Mouse (Mus musculus) retina, postnatal 7 days (tissue): ENCODE results near the gene Phactr2.

Experiments used
- DNase-seq: peaks from one replicate; pipeline ENCODE4 v3.0.0-alpha.2; 2012; ENCODE audit warnings: low read depth, low spot score

The Phactr2 gene

DNA sequence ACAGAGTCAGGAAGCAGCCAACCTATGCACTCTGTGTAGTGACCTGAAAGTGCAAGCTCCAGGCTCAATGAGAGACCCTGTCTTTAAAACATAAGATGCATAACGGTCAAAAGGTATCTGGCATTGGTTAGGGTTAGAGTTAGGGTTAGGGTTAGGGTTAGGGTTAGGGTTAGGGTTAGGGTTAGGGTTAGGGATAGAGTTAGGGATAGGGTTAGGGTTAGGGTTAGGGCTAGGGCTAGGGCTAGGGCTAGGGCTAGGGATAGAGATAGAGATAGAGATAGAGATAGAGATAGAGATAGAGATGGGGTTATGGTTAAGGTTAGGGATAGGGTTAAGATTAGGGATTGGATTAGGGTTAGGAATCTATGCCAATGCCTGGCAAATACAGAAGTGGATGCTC, 72.2 kb downstream of the Phactr2 start:
- DNase-seq, result no peak

- no peak for DNase-seq
Observed at GRCm38 (mm10) chr10:13395753-13396152, 78.5 kb downstream of the Phactr2 start.

DNA sequence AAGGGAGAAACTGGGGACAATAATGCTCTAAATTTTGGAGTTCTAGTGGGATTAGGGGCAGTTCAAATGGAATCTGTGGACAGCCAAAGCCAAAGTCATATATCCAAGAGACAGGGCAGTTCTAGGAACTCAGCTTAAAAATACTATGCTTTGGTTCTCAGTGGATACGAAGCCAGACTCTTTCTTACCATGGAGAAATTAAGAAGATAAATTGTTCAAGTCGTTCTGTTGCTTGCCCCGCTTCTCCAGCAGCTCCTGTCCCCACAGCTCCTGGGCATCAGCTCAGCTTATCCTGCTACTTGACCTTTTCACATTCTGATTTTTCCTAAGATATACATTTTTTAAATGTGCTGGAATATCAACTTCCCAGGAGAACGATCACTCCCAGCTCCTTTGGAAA, 80.2 kb downstream of the Phactr2 start:
- DNase-seq, result no peak

DNA sequence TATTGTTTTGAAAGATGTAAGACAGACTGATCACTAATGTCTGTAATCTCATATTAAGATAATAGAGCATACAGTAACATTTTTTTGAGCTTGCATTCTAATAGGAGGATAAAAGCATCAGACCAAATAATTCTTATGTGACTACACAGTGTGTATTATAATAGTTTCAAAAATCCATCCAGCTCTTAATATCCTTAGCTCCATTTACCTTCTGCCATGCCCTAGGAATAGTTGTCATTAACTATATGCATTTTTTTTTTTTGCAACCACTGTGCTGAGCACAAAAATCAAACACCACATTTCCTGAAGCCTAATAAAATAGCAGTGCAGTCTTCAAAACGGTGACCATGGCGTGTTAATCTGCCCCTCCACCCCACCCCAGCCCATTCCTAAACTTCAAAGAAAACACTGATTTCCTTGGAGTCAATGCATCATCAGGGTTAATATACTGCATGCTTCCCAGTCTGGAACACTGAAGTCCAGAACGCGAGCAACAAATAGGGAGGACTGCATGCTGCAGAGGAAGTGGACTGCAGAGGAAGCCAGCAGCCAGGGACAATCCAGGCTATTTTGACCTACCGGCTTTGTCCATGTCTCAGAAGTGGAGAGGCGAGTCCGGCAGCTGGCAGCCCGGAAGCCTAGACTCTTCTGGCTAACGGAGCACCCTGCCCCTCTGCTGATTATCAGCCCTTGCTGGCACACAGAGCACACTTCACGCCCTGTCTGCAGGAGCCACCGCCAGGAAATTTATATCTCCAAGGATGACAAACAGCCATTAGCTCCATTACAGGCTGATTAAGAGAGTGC, 85.9 kb downstream of the Phactr2 start:
- no peak for DNase-seq

GRCm38 (mm10) chr10:13384866-13385265, 89.3 kb downstream of the Phactr2 start:
- no peak for DNase-seq

- DNase-seq, result no peak
Observed at GRCm38 (mm10) chr10:13377895-13378294, 96.3 kb downstream of the Phactr2 start.

DNA sequence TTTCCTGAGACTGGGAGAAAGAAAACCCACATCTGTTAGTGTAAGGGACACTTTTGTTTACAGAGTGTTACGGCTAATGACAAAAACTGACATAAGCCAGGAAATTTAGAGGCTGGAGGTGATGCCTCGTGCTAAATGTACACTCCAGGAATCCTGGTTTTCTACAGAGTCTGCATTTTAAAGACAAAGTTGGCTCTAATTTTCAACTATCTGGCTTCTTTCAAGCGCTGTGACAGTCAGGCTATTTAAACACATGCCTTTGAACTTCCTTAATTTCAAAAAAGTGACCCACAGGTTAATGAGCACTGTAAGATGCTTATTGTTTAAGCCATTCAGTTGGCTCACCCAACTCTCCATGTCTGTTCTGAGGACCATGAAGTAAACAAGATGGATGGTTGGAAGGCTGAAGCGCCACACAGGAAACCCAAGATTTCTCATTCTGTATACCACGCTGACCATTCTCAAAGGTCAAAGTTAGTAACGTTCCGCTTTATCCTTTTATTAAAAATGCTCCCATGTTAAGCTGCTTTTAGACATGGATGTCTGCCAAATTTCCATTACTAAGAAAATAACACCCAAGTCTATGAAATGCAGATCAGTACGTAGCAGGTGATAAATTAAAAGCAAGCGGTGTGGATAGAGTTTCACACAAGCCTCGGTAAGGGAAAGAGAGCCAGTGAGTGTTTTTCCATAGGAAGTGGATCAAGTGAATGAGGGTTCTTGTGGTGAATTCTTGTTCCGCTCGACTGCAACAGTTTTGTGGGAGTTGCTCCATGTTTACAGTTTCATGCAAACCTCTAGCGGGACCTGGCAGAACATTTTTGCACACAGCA, 97.6 kb downstream of the Phactr2 start:
- no peak for DNase-seq

DNA sequence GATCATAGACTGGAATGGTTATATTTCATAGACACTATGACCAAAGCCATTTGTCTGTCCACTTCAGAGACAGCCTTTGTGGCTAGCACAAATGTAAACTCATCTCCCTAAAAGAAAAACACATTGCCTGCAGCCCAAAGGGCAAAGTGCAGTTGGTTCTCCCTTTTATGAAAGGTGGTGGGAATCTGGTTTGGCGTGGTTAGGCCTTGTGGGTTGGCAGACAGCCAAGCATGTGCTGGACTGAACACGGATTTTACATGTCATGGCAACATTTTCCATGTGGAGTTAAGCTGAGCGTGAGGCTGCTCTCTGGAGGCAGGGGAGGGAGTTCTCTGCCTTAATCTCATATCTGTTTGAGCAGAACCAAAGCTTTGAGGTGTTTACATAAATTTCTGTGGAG, 98.4 kb downstream of the Phactr2 start:
- no peak for DNase-seq

DNA sequence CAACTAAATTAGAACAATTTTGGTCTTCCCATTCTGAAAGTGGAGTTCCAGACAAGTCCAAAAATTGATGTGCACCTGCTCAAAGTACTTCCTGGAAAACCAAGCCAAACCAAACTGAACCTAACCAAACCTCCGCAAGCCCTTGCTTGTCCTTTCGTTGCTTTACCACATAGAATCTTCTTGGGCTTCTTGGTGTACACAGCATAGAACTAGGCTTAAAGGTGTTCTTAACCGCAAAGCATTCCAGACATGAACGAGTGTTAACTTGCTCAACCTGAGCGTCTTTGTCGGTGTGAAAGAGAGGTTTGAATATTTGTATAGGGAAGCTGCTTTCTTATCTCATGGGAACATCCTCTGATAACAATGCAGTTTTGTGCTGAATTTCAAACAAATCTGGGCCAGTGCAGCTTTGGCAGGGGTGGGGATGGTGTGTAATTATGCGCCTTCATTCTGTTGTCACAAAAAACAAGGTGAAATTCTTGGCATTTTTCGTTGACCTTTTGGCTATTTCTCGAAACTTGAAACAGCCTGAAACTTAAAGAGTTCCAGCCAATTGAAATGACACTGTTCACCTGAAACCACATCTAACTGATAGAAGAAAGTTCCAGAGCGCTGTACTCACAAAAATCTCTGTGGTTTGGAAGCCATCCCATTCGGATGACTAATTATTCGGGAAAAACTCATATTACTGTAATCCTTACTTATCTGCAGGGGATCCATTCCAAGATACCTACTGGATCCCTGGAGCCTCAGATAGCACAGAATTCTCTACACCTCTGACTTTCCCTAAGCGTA, 104.4 kb downstream of the Phactr2 start:
- DNase-seq, result no peak

DNA sequence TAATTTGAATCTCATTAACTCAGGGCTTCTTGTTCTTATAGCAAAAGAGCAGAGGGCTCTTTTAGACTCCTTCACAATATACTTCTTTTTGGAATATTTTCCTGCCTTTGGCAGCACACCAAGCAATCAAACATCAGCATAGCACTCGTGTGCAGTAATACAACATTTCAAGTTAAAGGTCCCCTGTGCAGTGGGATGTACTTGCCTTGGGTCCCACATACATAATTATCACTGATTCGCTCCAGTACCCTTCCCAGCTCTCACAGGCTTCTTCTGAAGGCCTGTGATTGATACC, 110.0 kb downstream of the Phactr2 start:
- no peak for DNase-seq

GRCm38 (mm10) chr10:13363499-13364285, 110.5 kb downstream of the Phactr2 start:
- DNase-seq, result no peak

DNA sequence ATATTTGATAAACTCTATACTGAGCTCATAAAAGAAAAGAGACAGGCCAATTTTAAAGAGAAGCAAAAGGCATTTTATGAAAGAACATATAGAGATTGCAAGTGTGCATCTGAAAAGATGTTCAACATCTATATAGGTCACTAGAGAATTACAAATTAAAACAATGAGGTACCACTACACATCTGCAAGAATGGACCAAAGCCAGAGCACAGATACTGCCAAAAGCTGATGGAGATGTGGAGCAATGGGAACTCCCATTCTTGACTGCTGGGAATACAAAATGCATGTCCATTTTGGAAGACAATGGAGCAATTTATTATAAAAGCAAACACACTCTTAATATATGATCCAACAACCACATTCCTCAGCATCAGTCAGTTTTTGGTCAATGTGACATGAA, 113.3 kb downstream of the Phactr2 start:
- no peak for DNase-seq

GRCm38 (mm10) chr10:13359846-13360245, 114.4 kb downstream of the Phactr2 start:
- DNase-seq, result no peak

DNA sequence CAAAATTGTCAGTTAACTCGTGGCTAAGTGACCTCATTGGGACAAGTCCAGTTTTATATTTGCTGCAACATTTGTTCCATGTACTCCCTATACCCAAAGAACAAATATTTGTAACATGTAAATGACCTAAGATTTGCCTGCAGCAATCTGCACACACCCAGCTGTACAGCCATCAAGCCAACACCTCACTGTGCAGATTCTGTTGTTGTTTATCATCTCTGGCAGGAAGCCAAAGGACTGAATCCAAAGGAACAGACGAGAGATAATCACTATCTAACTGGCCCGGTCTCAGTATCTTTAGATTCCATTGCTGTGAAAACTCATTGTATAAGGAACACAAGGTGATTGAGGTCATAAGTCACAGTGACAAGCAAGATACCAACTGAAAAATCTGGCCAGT, 115.5 kb downstream of the Phactr2 start:
- DNase-seq, result no peak

DNA sequence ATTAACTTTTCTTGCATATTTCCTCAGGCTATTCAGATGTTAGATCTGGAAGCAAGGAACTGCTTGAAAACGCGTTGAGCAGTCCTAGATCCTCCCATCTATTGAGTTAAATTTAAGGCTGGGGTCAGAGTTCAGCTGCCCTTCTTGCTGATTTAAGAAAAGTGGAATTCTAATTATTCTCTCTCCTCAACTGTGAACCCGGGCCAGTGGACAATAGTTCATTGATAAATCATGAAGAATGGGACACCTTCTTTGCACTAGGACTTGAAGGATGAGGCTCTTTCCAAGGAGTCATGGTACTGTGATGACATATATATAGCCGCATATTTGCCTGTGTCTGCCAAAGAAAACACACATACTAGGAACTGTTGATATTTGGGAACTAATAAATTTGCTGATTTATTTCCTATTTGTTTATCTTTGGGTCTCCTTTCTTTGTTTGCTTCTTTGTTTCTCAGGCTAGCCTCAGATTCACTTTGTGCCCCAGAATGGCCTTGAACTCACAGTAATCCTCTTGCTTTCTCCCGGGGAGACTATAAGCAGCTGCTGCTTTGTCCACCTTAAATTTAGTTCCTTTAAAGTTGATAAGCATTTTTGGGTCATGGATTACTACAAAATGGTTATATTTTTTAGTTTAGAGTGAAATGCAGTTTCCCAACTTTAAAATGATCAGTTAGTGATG, 127.5 kb downstream of the Phactr2 start:
- DNase-seq, result no peak

GRCm38 (mm10) chr10:13340583-13340982, 133.6 kb downstream of the Phactr2 start:
- DNase-seq, result no peak

DNA sequence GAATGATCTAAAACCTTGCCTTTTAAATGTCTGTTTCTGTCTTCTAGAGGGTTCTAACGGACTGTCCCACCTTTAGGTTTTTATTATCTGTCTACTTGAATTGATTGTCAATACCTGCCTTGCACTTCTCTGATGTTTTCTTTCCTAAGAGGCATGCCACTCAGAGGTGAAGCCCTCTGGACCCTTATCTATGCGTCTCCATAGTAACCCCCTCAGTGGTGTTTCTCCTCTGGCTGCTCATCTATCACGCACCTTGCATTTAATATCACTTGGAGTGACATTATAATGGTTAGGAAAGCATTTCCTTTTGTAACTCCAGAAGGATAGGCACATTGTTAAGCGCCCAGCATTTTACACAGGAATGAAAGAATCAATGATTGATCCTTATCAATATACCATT, 137.2 kb downstream of the Phactr2 start:
- DNase-seq, result no peak

GRCm38 (mm10) chr10:13335814-13336213, 138.4 kb downstream of the Phactr2 start:
- no peak for DNase-seq

DNA sequence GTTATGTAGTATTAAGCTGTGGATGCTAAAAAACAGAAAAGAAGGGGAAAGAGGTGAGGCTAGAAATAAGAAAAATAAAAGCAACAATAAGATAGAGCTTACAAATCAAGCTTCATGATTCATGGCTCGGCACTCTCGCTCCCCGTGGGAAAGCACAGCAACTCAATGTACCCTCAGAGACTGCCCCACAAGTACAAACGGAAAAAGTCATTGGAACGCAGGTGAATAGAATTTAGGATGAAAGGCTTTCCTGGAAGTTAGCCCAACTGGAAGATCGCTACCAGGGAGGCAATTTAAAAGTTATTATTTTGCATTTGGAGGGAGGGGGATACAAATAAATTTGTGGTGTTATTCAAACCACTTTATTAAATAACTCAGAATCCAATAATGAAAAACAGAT, 138.9 kb downstream of the Phactr2 start:
- no peak for DNase-seq

GRCm38 (mm10) chr10:13333781-13334180, 140.4 kb downstream of the Phactr2 start:
- no peak for DNase-seq

DNA sequence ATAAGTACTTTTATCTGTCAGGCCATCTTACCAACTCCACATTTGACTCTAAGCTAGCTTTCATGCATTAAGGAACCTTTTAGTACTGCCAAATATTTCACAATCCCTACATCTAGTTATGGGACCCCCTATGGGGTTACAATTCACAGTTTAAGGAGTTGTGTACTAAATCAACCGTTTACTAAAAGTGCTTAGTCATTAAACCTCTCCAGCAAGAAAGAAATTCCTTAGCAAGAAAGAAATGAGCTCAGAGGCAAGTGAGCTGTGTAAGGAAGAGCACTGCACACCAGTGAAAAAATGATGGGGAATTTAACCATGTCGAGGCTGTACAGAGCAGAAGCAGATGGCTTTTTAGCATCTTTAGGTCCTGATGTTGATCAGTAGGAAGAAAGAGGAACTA, 141.2 kb downstream of the Phactr2 start:
- DNase-seq, result no peak
